Mouse (Mus musculus): Measurements from ENCODE around the gene Adgrl3. TPM values are rescaled to one million over a fixed set of nuclear protein-coding genes. Genes with fewer than 3 reads are reported as not detected.

The Adgrl3 gene
- total and polyA plus RNA-seq, 3 experiments, result 0.90 to 3.5 (median 3.4) TPM

GRCm38 (mm10) chr5:81077031-81077430, 57.1 kb downstream of the Adgrl3 start:
- DNase-seq, result no peak
- Histone ChIP-seq H3K79me2 (replicated peaks; ENCODE audit: control insufficient read depth, insufficient read depth, low read length) (no peaks in the 10 kb centered on the region), H3K4me3 (no peak overlapping the region), H3K27me3 (ENCODE audit: control insufficient read depth, insufficient read depth, low read length) (no peaks in the 10 kb centered on the region), H3K27ac (no peak overlapping the region), H3K4me1 (ENCODE audit: control insufficient read depth, insufficient read depth, low read length) (no peaks in the 10 kb centered on the region), H3K9ac (ENCODE audit: low read depth, low read length) (no peak overlapping the region), H3K36me3 (ENCODE audit: control insufficient read depth, insufficient read depth, low read length) (no peaks in the 10 kb centered on the region)
- TF ChIP-seq CTCF (IDR thresholded peaks at IDR 0.05), result no peak
- no peak for TF ChIP-seq POLR2A (IDR thresholded peaks at IDR 0.05; ENCODE audit: insufficient read depth, low read depth, low read length)
- TF ChIP-seq EP300 (IDR thresholded peaks at IDR 0.05; ENCODE audit: insufficient read depth, low read depth, low read length), result no peak
- intact Hi-C loops (cut with DNase I), result no loop called here
- WGBS, result 90% methylated on average over 7 of the region's 7 CpGs

GRCm38 (mm10) chr5:81077990-81078389, 58.1 kb downstream of the Adgrl3 start:
- TF ChIP-seq EP300 (IDR thresholded peaks at IDR 0.05; ENCODE audit: insufficient read depth, low read depth, low read length), result no peak
- no peak for TF ChIP-seq POLR2A (IDR thresholded peaks at IDR 0.05; ENCODE audit: insufficient read depth, low read depth, low read length)
- TF ChIP-seq CTCF (IDR thresholded peaks at IDR 0.05), result no peak
- DNase-seq, result no peak
- intact Hi-C loops (cut with DNase I), result no loop called here
- H3K36me3 ChIP-seq (ENCODE audit: control insufficient read depth, insufficient read depth, low read length), result no peaks in the 10 kb centered on the region
- H3K9ac ChIP-seq (ENCODE audit: low read depth, low read length), result no peak overlapping the region
- H3K27me3 ChIP-seq (ENCODE audit: control insufficient read depth, insufficient read depth, low read length), result no peaks in the 10 kb centered on the region
- WGBS, result 77% methylated on average over 1 of the region's 1 CpGs
- no peak overlapping the region for H3K27ac ChIP-seq
- H3K79me2 ChIP-seq (replicated peaks; ENCODE audit: control insufficient read depth, insufficient read depth, low read length), result no peaks in the 10 kb centered on the region
- no peaks in the 10 kb centered on the region for H3K4me1 ChIP-seq (ENCODE audit: control insufficient read depth, insufficient read depth, low read length)
- no peak overlapping the region for H3K4me3 ChIP-seq

- TF ChIP-seq EP300 (IDR thresholded peaks at IDR 0.05; ENCODE audit: insufficient read depth, low read depth, low read length) (no peak), CTCF (IDR thresholded peaks at IDR 0.05) (no peak), POLR2A (IDR thresholded peaks at IDR 0.05; ENCODE audit: insufficient read depth, low read depth, low read length) (no peak)
- Histone ChIP-seq H3K9ac (ENCODE audit: low read depth, low read length) (no peak overlapping the region), H3K4me3 (no peak overlapping the region), H3K79me2 (replicated peaks; ENCODE audit: control insufficient read depth, insufficient read depth, low read length) (no peaks in the 10 kb centered on the region), H3K36me3 (ENCODE audit: control insufficient read depth, insufficient read depth, low read length) (no peaks in the 10 kb centered on the region), H3K4me1 (ENCODE audit: control insufficient read depth, insufficient read depth, low read length) (no peaks in the 10 kb centered on the region), H3K27ac (no peak overlapping the region), H3K27me3 (ENCODE audit: control insufficient read depth, insufficient read depth, low read length) (no peaks in the 10 kb centered on the region)
- intact Hi-C loops (cut with DNase I), result no loop called here
- 69% methylated on average over 5 of the region's 5 CpGs for WGBS
- no peak for DNase-seq
Observed at GRCm38 (mm10) chr5:81083698-81084360, 63.9 kb downstream of the Adgrl3 start.

- Histone ChIP-seq H3K4me1 (ENCODE audit: control insufficient read depth, insufficient read depth, low read length) (no peaks in the 10 kb centered on the region), H3K9ac (ENCODE audit: low read depth, low read length) (no peak overlapping the region), H3K79me2 (replicated peaks; ENCODE audit: control insufficient read depth, insufficient read depth, low read length) (no peaks in the 10 kb centered on the region), H3K27ac (no peak overlapping the region), H3K36me3 (ENCODE audit: control insufficient read depth, insufficient read depth, low read length) (no peaks in the 10 kb centered on the region), H3K4me3 (no peak overlapping the region), H3K27me3 (ENCODE audit: control insufficient read depth, insufficient read depth, low read length) (no peaks in the 10 kb centered on the region)
- DNase-seq, result no peak
- TF ChIP-seq CTCF (IDR thresholded peaks at IDR 0.05) (no peak), POLR2A (IDR thresholded peaks at IDR 0.05; ENCODE audit: insufficient read depth, low read depth, low read length) (no peak), EP300 (IDR thresholded peaks at IDR 0.05; ENCODE audit: insufficient read depth, low read depth, low read length) (no peak)
- intact Hi-C loops (cut with DNase I), result no loop called here
- WGBS, result 51% methylated on average over 4 of the region's 4 CpGs
Observed at GRCm38 (mm10) chr5:81085152-81085551, 65.2 kb downstream of the Adgrl3 start.

GRCm38 (mm10) chr5:81088667-81089066, 68.7 kb downstream of the Adgrl3 start:
- Histone ChIP-seq H3K79me2 (replicated peaks; ENCODE audit: control insufficient read depth, insufficient read depth, low read length) (no peaks in the 10 kb centered on the region), H3K36me3 (ENCODE audit: control insufficient read depth, insufficient read depth, low read length) (no peaks in the 10 kb centered on the region), H3K9ac (ENCODE audit: low read depth, low read length) (no peak overlapping the region), H3K27ac (no peak overlapping the region), H3K4me1 (ENCODE audit: control insufficient read depth, insufficient read depth, low read length) (no peaks in the 10 kb centered on the region), H3K4me3 (no peak overlapping the region), H3K27me3 (ENCODE audit: control insufficient read depth, insufficient read depth, low read length) (no peaks in the 10 kb centered on the region)
- TF ChIP-seq CTCF (IDR thresholded peaks at IDR 0.05) (no peak), POLR2A (IDR thresholded peaks at IDR 0.05; ENCODE audit: insufficient read depth, low read depth, low read length) (no peak), EP300 (IDR thresholded peaks at IDR 0.05; ENCODE audit: insufficient read depth, low read depth, low read length) (no peak)
- 75% methylated on average over 2 of the region's 2 CpGs for WGBS
- intact Hi-C loops (cut with DNase I), result no loop called here
- DNase-seq, result no peak

- WGBS, result 68% methylated on average over 3 of the region's 3 CpGs
- no peak overlapping the region for H3K9ac ChIP-seq (ENCODE audit: low read depth, low read length)
- no peak for DNase-seq
- intact Hi-C loops (cut with DNase I), result no loop called here
- no peaks in the 10 kb centered on the region for H3K27me3 ChIP-seq (ENCODE audit: control insufficient read depth, insufficient read depth, low read length)
- no peak overlapping the region for H3K27ac ChIP-seq
- no peak overlapping the region for H3K4me3 ChIP-seq
- no peaks in the 10 kb centered on the region for H3K79me2 ChIP-seq (replicated peaks; ENCODE audit: control insufficient read depth, insufficient read depth, low read length)
- no peak for TF ChIP-seq EP300 (IDR thresholded peaks at IDR 0.05; ENCODE audit: insufficient read depth, low read depth, low read length)
- TF ChIP-seq POLR2A (IDR thresholded peaks at IDR 0.05; ENCODE audit: insufficient read depth, low read depth, low read length), result no peak
- no peak for TF ChIP-seq CTCF (IDR thresholded peaks at IDR 0.05)
- H3K4me1 ChIP-seq (ENCODE audit: control insufficient read depth, insufficient read depth, low read length), result no peaks in the 10 kb centered on the region
- H3K36me3 ChIP-seq (ENCODE audit: control insufficient read depth, insufficient read depth, low read length), result no peaks in the 10 kb centered on the region
Observed at GRCm38 (mm10) chr5:81094618-81095017, 74.7 kb downstream of the Adgrl3 start.

All from heart, adult 2 months (tissue).